Mouse (Mus musculus): ENCODE measurements around the gene Ly6g6f. TPM values are rescaled to one million over a fixed set of nuclear protein-coding genes. Genes with fewer than 3 reads are reported as not detected.
A peak's percentile ranks its signal among the peaks of the same experiment; 100 is the strongest.

Ly6g6f gene
- total RNA-seq, 2 experiments from 2014 or later = not detected

DNA sequence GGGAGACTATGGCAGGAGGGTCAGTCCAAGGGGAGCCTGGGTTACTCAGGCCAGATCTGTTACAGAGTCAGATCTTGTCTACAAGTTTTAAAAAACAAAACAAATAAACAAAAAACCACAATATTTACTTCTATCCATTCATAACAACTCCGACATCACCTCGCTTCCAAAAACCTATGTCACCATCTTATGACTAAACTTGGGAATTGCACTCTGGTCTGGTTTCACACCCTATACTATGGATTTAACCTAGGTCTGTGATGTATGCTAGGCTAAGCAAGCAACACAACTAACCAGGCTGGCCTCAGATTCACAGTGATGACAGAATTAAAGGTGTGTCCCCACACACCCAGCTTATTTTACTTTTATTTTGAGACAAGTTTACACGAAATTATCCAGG lies 21.1 kb upstream of the Ly6g6f start:
- no peak for DNase-seq (ENCODE audit: low spot score in 2 of 2)

DNA sequence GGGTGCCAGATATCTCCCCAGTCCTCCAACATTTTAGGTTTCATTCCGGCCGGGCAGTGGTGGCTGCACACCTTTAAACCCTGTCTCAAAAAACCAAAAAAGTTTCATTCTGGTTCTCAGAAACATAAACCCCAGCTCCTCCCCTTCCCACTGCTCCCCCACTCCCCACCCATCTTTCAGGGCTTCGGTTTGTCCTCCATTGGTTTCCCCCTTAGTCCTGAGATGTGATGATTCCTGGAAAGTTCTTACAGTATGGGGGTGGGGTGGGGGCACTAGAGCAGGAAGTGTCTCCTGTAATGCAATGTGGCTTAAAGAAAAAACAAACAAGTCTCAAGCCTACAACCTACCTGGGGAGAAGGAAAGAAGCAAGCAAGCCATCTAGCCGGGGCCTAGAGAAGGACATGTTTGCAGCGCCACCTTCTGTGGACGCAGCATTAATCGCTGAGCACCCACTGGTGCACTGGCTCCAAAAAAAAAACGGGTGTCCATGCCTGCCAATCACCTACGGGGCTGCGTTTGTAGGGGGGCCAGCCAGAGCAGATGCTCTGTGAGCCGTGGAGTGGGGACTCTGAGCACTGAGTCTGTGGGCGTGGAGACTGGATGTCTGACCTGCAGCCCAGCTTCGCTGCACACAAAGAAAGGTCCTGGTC lies 20.5 kb upstream of the Ly6g6f start:
- DNase-seq (ENCODE audit: low spot score in 2 of 2) = no peak

DNA sequence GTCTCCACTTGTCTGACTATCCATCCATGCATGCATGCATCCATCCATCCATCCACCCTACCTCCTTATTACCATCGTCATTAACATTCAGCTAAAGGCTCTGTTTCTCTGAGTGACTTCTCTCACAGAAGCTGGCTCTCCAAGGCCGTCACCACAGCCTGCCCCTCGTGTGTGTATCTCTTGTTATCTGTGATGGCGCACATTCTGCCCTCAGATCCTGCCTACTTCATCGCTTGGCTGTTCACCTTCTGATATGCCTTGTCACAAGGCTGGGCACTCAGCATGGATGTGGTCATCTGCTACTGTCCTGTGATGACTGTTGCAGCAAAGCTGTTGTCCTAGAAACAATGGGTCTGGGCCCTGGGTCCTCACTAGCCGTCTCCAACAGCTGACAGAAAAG lies 19.3 kb upstream of the Ly6g6f start:
- no peak for DNase-seq (ENCODE audit: low spot score in 2 of 2)

DNA sequence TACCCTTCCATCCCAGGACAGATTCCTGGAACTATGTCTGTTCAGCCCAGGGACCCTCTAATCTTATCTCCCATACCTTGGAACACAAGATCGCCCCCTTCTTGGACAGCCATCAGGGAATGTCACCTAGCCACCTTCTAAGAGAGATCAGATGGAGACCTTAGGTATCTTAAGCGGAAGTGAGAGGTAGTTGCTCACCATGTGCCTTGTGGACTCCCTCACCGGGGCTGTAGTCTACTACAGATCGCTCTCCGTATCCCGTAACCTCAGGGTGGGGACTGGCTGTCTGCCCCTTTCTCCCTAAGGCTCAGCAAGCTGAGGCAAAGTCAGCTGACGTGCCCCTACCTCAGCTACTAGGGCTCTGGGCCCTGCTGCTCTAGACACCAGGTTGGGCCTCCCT lies 18.7 kb upstream of the Ly6g6f start:
- DNase-seq (ENCODE audit: low spot score in 2 of 2) = no peak

DNA sequence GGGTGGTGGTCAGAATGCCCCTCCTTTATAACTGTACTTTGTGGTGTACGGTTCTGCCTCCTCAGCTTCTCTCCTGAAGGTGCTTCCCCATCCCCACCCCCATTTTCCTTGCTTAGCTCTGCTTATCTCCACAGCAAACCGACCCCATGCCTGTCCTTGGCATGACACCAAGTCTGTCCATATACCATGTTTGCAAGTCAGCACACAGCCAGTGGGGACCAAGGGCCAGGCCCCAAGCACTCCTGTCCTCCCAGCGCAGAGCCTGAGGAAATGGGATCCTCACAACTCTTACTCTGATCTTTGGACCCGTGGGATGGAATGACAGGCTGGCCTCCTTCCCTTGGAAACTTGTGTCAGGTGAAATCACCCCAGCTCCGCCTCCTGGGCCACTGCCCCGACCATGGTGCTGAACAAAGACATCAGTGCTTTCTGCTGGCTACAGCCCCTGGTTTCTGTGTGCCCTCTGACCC lies 17.8 kb upstream of the Ly6g6f start:
- DNase-seq (ENCODE audit: low spot score in 2 of 2) = no peak

DNA sequence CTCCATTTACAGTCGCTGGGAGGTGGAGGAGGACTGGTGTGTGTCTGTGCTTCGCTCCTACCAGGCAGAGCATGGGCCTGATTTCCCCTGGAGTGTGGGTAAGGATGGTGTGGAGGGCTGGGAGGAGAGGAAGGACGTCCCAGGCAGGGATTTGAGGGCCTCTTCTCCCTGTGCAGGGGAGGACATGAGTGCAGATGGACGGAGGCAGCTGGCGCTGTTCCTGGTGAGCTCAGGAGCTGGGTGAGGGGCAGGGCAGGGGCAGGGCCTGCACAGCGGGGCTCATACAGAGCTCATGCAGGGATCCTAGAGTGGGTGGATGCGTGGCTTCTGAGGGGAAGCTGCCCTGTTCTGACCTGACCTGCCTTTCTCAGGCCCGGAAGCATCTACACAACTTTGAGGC lies 16.9 kb upstream of the Ly6g6f start:
- DNase-seq (ENCODE audit: low spot score in 2 of 2) = no peak

DNA sequence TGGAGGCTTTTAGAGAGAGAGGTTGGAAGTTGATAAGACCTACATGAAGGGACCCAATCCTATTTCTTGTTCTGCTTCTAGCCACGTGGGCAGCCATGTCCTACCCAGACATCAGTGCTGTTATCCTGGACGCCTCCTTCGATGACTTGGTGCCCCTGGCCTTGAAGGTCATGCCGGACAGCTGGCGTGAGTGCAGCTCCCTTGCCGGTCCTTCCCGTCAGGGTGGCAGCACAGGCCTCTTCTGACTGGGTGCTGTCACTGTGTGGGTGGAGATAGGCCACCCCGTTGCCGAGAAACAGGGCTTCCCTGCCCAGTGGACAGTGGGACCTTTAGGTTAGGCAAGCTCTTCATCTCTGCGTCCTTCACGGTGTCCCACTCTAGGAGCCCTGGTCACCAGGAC lies 15.8 kb upstream of the Ly6g6f start:
- no peak for DNase-seq (ENCODE audit: low spot score in 2 of 2)

DNA sequence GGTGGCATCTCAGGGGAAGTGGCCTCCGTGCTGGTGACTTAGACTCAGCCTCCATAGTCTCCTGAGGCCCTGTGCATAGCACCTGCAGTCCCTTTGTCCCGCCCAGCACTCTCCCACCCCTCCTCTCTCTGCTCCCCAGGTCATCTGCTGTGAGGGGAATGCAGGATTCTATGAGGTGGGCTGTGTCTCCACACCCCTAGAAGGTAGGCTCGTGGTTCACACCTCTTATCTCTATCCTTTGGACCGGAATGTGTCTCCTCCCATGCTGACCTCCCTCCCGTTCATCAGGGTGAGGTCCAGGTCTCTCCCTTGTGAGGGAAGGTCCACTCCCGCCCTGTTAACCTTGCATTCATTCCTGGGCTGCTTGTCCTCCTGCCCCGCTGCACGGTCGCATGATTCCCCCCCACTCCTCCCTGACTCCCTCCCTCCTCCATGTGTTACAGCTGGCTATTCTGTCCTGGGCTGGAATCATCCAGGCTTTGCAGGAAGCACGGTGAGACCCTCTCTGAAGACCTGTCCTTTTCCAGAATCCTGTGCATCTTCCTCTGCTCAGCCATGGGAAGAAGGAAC lies 14.9 kb upstream of the Ly6g6f start:
- DNase-seq (ENCODE audit: low spot score in 2 of 2) = no peak

DNA sequence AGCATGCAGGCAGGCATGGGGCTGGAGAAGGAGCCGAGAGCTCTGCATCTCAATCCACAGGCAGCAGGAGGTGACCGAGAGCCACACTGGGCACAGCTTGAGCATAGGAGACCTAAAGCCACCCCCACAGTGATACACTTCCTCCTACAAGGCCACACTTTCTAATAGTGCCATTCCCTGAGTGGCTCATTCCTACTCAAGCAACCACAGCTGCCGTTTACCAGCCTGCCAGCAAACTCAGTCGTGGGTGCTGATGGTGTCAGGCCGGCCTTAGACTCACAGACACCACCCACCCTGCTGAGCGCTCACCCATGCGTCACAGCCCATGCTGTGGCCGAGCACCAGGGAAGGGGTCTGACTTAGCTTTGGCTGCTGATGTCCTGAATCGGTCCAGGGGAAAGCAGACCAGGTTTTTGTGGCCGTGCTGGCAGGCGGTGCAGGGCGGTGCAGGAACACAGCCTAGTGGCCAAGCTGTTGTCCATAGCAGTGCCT lies 11.8 kb upstream of the Ly6g6f start:
- no peak for DNase-seq (ENCODE audit: low spot score in 2 of 2)

DNA sequence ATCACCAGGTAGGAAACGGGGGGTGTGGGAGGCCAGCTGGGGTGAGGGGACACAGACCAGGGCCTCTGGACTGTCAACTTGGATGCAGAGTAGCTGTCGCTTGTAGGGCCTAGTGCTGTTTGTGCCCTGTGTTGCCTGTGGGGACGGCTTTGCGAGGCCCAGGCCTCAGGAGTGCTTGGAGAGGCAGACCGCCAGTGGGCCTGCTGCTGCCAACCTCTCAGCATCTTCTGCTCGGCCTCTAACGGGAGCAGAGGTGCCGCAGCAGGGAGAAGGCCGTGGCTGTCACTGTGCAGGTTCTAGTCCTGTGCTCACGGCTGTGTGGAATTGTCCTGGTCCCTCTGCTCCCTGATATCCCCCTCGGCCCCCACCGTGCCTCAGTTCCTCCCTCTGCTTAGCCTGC lies 11.2 kb upstream of the Ly6g6f start:
- no peak for DNase-seq (ENCODE audit: low spot score in 2 of 2)

DNA sequence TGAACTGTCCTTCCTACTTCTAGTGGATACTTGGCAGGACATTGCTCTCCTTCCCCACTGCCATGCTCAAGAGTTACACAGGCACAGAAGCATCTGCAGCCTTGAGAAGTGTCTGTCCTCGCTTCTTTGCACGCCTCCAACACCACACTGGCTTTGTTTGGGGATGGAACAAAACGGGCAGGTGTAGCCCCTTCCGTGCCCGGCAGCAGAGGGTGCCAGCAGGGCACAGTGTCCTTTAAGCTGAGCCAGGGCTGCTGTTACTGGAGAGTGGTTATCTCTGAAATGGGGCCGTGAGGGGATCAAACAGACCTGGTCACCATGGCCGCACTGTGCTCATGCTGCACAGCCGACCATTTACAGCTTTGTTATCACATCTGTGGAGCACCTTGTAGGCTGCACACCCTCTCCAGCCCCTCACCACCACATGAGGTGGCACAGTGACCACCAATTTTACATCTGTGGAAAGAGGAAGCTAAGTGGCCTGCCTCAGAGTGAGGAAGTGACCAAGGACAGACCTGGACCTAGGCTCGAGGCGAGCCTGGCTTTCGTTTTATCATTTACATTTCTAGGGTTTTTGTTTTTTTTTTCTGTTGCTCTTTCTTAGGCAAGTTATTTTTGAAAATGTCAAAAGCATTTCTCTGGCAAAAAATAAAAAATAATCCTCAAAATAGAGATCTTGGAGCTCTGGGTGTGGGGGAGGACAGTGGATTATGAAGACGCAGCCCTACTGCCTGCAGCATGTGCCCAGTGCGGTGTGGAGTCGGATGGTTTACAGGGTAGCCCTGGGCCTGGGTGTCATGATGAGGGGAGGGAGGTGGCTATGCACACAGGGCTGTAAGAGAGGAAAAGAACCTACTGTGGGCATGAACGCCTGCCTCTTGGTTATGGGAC lies 9.3 kb upstream of the Ly6g6f start:
- DNase-seq (ENCODE audit: low spot score in 2 of 2) = no peak

DNA sequence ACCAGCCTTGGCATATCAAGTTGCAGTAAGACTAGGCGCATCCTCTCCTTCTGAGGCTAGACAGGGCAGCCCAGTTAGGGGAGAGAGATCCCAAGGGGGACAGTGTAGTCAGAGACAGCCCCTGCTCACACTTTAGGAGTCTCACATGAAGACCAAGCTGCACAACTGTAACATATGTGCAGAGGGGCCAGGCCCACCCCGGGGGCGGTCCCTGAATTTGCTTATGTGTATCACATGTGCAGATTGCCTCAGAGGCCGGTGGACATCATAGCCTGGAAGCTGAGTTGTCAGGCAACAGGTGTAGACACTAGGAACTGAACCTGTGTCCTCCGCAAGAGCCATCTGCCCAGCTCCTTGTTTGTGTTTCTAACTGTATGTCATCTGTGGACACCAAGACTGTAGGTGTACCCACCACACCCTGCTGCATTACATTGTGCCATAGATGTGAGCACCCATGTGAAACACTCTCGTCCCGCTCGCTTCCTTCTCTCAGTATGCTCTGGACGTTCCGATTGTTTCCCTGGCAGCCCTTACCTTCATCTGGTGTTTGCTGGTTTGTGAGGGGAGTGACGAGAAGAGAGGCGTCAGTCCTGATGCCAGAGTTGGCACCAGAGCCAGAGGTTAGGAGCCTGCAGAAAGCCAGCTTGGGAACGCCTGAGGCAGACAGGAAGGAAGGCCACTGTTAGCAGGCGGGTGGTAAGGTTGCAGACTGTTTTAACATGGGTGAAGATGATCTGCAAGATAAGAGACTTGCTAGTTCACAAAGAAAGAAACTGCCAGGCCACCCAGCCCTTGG lies 7.2 kb upstream of the Ly6g6f start:
- no peak for DNase-seq (ENCODE audit: low spot score in 2 of 2)

DNA sequence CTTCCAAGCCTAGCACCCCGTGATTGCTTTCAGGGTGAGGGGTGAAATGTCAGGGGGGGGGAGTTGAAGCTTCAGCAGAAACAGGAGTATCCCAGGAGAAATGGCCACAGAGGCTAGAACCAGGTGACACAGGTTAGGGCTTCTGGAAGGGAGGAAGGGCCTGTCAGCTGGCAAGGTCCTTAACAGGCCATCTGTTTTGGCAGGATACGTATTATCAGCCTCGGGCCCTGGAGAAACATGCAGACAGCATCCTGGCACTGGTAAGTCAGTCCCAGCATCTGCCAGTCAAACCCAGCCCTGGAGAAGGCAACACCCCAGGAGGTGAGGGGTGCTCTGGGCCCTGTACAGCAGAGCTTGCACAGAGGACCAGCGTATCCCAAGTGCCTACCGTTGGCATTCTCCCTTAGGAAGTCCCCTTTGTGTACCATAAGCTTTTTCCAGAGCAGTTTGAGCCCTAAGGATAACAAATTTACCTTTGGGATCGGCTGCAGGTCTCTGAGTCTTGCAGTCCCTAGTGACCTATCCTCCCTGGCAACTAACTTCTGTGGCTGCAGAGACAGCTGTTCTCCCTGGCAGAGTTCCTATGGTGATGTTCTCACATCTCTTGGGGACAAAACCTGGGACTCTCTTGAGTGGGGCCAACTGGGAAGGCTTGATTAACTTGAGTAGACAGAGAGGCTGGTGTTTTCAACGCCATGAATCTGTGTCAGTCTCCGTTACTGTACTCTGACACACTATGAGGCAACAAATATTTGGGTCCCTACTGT lies 4.9 kb upstream of the Ly6g6f start:
- no peak for DNase-seq (ENCODE audit: low spot score in 2 of 2)

DNA sequence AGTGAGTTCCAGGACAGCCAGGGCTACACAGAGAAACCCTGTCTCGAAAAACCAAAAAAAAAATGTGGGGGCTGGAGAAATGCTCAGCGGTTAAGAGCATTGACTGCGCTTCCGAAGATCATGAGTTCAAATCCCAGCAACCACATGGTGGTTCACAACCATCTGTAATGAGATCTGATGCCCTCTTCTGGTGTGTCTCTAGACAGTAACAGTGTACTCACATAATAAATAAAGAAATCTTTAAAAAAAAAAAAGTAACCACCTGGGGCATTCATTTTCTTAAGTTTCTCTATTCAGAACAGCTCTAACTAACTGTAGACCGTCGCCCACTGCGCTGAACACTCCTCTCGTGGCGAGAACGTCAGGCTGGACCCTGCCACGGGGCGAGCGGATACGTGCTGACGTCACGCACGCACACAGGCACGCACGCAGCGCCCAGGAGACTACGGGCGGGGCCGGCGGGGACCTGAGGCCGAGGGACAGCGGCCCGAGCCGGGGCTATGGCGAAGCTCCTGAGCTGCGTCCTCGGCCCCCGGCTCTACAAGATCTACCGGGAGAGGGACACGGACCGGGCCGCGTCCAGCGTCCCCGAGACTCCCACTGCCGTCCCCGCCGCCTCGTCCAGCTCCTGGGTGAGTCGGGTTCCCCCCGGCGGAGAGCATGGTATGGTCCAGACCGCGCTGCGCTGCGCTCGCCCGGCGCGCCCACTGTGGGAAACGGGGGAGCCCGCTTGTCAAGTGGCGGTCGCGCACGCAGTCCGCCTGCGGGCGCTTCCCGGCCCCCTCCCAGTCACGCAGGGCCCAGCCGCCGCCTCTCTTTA lies 3.6 kb upstream of the Ly6g6f start, which contains the start of gene Abhd16a:
Gene Abhd16a, plus strand, starts transcription at position 439 of the 820 bp plus-strand sequence.
- peak; percentile 84 to 87 for DNase-seq (ENCODE audit: low spot score in 2 of 2)

DNA sequence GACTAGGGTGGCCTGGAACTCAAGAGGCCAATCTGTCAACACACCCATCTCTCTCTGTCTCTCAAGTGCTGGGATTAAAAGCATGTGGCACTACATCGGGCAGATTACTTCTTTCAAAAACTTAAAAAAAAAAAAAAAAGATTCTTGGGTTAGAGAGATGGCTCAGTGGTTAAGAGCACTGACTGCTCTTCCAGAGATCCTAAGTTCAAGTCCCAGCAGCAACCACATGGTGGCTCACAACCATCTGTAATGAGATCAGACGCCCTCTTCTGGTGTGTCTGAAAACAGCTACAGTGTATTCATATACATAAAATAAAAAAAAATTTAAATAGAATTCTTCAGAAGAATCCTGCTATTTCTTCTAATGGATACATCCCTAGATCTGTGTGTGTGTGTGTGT lies 2.7 kb upstream of the Ly6g6f start:
- DNase-seq (ENCODE audit: low spot score in 2 of 2) = no peak

DNA sequence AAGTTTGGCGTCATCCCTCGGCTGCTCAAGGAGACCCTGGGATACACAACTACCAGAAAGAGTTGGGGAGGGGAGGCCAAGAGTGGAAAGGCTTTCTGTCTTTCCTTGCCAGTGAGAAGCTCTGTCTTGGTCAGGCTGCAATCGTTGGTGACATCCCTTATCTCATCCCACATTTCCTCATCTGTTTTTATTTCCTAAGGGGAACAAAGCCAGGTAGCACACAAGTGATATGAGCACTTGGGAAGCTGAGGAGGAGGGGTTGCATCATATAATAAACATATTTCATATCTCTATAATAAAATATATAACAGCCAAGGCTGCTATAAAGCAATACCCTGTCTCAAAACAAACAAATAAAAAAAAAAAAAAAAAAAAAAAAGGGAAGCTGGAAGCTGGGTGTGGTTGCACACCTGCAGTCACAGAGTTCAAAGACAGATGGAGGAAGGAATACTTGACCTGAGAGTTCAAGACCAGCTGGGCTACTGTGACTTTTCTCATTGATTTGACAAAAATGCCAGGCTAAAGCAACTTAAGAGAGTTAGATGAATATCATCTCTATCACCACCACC lies 1.4 kb downstream of the Ly6g6f start:
- no peak for DNase-seq (ENCODE audit: low spot score in 2 of 2)

DNA sequence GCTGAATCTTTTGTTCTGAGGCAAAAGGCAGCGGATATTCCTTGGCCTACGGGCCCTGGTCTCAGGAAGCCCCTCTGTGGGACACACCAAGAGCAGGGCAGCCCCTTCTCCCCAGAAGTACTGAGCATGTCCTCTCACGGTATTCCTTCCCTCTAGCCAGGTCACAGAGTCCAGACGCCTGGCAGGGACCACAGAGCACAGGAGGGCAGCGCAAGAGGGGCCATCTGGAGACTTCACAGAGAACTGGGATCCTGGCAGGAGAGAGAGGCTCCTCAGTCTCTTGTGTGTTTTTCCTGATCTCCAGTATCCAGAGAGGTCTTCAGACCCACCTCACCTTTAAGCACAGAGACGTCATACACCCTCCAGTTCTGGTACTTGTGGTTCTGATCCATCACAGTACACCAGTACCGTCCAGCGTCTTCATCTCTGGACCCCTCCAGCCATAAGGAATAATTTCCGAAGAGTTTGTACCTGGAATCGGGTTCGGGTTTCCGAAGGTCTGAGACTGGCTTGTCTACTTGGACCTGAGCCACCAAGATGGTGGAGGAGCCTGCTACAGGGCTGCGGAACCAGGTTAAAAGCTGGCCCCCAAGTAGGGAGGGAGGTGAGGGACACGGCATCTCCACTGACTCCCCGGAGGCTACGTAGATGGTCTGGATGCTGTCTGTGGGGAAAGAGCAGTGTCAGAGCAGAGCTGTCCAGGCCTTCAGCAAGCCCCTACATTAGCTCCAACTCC lies 2.4 kb downstream of the Ly6g6f start:
- DNase-seq (ENCODE audit: low spot score in 2 of 2) = no peak

DNA sequence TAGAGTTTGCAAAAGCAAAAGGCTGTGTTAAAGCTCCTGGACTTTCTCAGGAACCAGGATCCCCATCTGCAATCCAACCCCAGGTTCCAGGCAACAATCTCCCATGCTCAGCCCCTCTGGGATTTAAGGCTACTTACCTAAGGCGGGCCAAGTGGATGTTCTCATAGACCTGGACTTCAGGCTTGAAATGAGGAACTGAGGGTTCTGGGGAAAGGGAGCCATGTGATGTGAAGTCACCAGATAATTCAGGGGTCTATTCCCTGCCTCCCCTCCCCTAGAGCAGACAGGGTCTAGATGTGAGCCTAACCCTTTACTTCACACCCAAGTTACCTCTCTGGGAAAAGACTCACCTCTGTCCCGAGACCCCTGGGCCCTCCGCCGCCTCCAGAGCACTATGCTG lies 4.7 kb downstream of the Ly6g6f start:
- no peak for DNase-seq (ENCODE audit: low spot score in 2 of 2)

DNA sequence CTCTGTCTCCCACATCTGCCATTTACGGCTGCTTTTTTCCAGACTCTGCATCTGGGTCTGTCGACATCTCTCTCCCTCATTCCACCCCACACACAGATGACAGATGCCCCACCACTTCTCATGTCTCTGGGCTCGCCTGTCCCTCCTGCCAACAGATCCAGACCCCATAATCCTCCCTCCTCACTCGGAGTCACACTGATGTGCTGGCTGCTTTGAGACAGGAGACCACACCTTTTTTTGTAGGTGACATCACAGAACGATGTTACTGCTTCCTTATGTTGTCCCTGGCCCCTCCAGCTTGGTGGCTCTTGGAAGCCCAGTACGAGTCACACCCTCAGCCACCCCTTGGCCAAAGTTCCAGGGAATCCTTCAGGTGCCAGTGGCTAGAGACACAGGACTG lies 5.2 kb downstream of the Ly6g6f start:
- no peak for DNase-seq (ENCODE audit: low spot score in 2 of 2)
